Mouse (Mus musculus): ENCODE data around the gene Unc13b. TPM values are rescaled to one million over a fixed set of nuclear protein-coding genes. Genes with fewer than 3 reads are reported as not detected.

The Unc13b gene
- polyA plus RNA-seq, 1 experiment from 2014 or later, result 8.1 TPM

GRCm38 (mm10) chr4:43244022-43244421 is 185.3 kb downstream of the Unc13b start:
- H3K4me3 ChIP-seq (ENCODE audit: low read depth, low read length), result no peak overlapping the region
- H3K27ac ChIP-seq (ENCODE audit: low read depth, low read length), result no peak overlapping the region
- H3K9ac ChIP-seq (ENCODE audit: low read length), result no peak overlapping the region
- 64% methylated on average over 2 of the region's 2 CpGs for WGBS
- peaks cover 3% of the 10 kb centered on the region; the same call in 1 of the 2 replicates for H3K4me1 ChIP-seq (ENCODE audit: control insufficient read depth, insufficient read depth, low read length)
- no peaks in the 10 kb centered on the region for H3K27me3 ChIP-seq (replicated peaks; ENCODE audit: control insufficient read depth, insufficient read depth, low read length)
- ATAC-seq, result no peak
- H3K4me2 ChIP-seq (ENCODE audit: low read length), result no peak overlapping the region
- peak; percentile 56 for DNase-seq (ENCODE audit: low spot score)
- H3K9me3 ChIP-seq (replicated peaks; ENCODE audit: control insufficient read depth, low read length), result no peaks in the 10 kb centered on the region
- H3K36me3 ChIP-seq (ENCODE audit: control insufficient read depth, insufficient read depth, low read length), result peaks cover 14% of the 10 kb centered on the region

GRCm38 (mm10) chr4:43245776-43246175 is 187.0 kb downstream of the Unc13b start:
- no peak overlapping the region for H3K27ac ChIP-seq (ENCODE audit: low read depth, low read length)
- no peaks in the 10 kb centered on the region for H3K9me3 ChIP-seq (replicated peaks; ENCODE audit: control insufficient read depth, low read length)
- ATAC-seq (no peak), DNase-seq (ENCODE audit: low spot score) (no peak)
- H3K27me3 ChIP-seq (replicated peaks; ENCODE audit: control insufficient read depth, insufficient read depth, low read length), result no peaks in the 10 kb centered on the region
- peaks cover 26% of the 10 kb centered on the region for H3K36me3 ChIP-seq (ENCODE audit: control insufficient read depth, insufficient read depth, low read length)
- H3K4me1 ChIP-seq (ENCODE audit: control insufficient read depth, insufficient read depth, low read length), result peaks cover 3% of the 10 kb centered on the region; the same call in 1 of the 2 replicates
- no peak overlapping the region for H3K4me3 ChIP-seq (ENCODE audit: low read depth, low read length)
- 93% methylated on average over 4 of the region's 4 CpGs for WGBS
- H3K9ac ChIP-seq (ENCODE audit: low read length), result no peak overlapping the region
- H3K4me2 ChIP-seq (ENCODE audit: low read length), result no peak overlapping the region

- no peaks in the 10 kb centered on the region for H3K9me3 ChIP-seq (replicated peaks; ENCODE audit: control insufficient read depth, low read length)
- 9% methylated on average over 7 of the region's 7 CpGs for WGBS
- peaks cover 28% of the 10 kb centered on the region for H3K36me3 ChIP-seq (ENCODE audit: control insufficient read depth, insufficient read depth, low read length)
- no peak overlapping the region for H3K9ac ChIP-seq (ENCODE audit: low read length)
- DNase-seq (ENCODE audit: low spot score) (peak; percentile 6), ATAC-seq (no peak)
- H3K27ac ChIP-seq (ENCODE audit: low read depth, low read length), result no peak overlapping the region
- H3K4me1 ChIP-seq (ENCODE audit: control insufficient read depth, insufficient read depth, low read length), result peaks cover 3% of the 10 kb centered on the region; the same call in 1 of the 2 replicates
- no peaks in the 10 kb centered on the region for H3K27me3 ChIP-seq (replicated peaks; ENCODE audit: control insufficient read depth, insufficient read depth, low read length)
- no peak overlapping the region for H3K4me2 ChIP-seq (ENCODE audit: low read length)
- H3K4me3 ChIP-seq (ENCODE audit: low read depth, low read length), result no peak overlapping the region
These were observed 189.3 kb downstream of the Unc13b start for GRCm38 (mm10) chr4:43248026-43248425.

GRCm38 (mm10) chr4:43248909-43249308 is 190.2 kb downstream of the Unc13b start:
- Histone ChIP-seq H3K36me3 (ENCODE audit: control insufficient read depth, insufficient read depth, low read length) (peaks cover 28% of the 10 kb centered on the region), H3K9me3 (replicated peaks; ENCODE audit: control insufficient read depth, low read length) (no peaks in the 10 kb centered on the region), H3K4me1 (ENCODE audit: control insufficient read depth, insufficient read depth, low read length) (peaks cover 3% of the 10 kb centered on the region; the same call in 1 of the 2 replicates), H3K9ac (ENCODE audit: low read length) (no peak overlapping the region), H3K4me2 (ENCODE audit: low read length) (no peak overlapping the region), H3K27me3 (replicated peaks; ENCODE audit: control insufficient read depth, insufficient read depth, low read length) (no peaks in the 10 kb centered on the region), H3K27ac (ENCODE audit: low read depth, low read length) (no peak overlapping the region), H3K4me3 (ENCODE audit: low read depth, low read length) (no peak overlapping the region)
- 63% methylated on average over 2 of the region's 2 CpGs for whole genome bisulfite sequencing
- ATAC-seq (no peak), DNase-seq (ENCODE audit: low spot score) (no peak)

- ATAC-seq, result no peak
These were observed 192.5 kb downstream of the Unc13b start for GRCm38 (mm10) chr4:43251269-43251668.

GRCm38 (mm10) chr4:43257040-43257439 is 198.3 kb downstream of the Unc13b start:
- H3K4me3 ChIP-seq (ENCODE audit: low read depth, low read length), result no peak overlapping the region
- H3K9ac ChIP-seq (ENCODE audit: low read length), result no peak overlapping the region
- no peaks in the 10 kb centered on the region for H3K4me1 ChIP-seq (ENCODE audit: control insufficient read depth, insufficient read depth, low read length)
- no peak overlapping the region for H3K27ac ChIP-seq (ENCODE audit: low read depth, low read length)
- no peak for ATAC-seq
- 97% methylated on average over 2 of the region's 2 CpGs for WGBS
- H3K4me2 ChIP-seq (ENCODE audit: low read length), result no peak overlapping the region
- no peaks in the 10 kb centered on the region for H3K9me3 ChIP-seq (replicated peaks; ENCODE audit: control insufficient read depth, low read length)
- no peaks in the 10 kb centered on the region for H3K27me3 ChIP-seq (replicated peaks; ENCODE audit: control insufficient read depth, insufficient read depth, low read length)
- H3K36me3 ChIP-seq (ENCODE audit: control insufficient read depth, insufficient read depth, low read length), result peaks cover 45% of the 10 kb centered on the region
- DNase-seq (ENCODE audit: low spot score), result no peak

More at GRCm38 (mm10) chr4:43251269-43251668, 192.5 kb downstream of the Unc13b start:
- Histone ChIP-seq H3K27ac (ENCODE audit: low read depth, low read length) (no peak overlapping the region), H3K4me3 (ENCODE audit: low read depth, low read length) (no peak overlapping the region), H3K9ac (ENCODE audit: low read length) (no peak overlapping the region), H3K36me3 (ENCODE audit: control insufficient read depth, insufficient read depth, low read length) (peaks cover 37% of the 10 kb centered on the region), H3K27me3 (replicated peaks; ENCODE audit: control insufficient read depth, insufficient read depth, low read length) (no peaks in the 10 kb centered on the region), H3K4me1 (ENCODE audit: control insufficient read depth, insufficient read depth, low read length) (peaks cover 3% of the 10 kb centered on the region; the same call in 1 of the 2 replicates), H3K9me3 (replicated peaks; ENCODE audit: control insufficient read depth, low read length) (no peaks in the 10 kb centered on the region), H3K4me2 (ENCODE audit: low read length) (no peak overlapping the region)
- 91% methylated on average over 6 of the region's 6 CpGs for WGBS
- DNase-seq (ENCODE audit: low spot score), result no peak

GRCm38 (mm10) chr4:43258556-43258955 is 199.8 kb downstream of the Unc13b start:
- H3K4me3 ChIP-seq (ENCODE audit: low read depth, low read length), result no peak overlapping the region
- no peak overlapping the region for H3K27ac ChIP-seq (ENCODE audit: low read depth, low read length)
- H3K4me1 ChIP-seq (ENCODE audit: control insufficient read depth, insufficient read depth, low read length), result no peaks in the 10 kb centered on the region
- no peaks in the 10 kb centered on the region for H3K9me3 ChIP-seq (replicated peaks; ENCODE audit: control insufficient read depth, low read length)
- H3K36me3 ChIP-seq (ENCODE audit: control insufficient read depth, insufficient read depth, low read length), result peaks cover 49% of the 10 kb centered on the region
- 92% methylated on average over 4 of the region's 4 CpGs for WGBS
- no peak overlapping the region for H3K4me2 ChIP-seq (ENCODE audit: low read length)
- ATAC-seq (no peak), DNase-seq (ENCODE audit: low spot score) (no peak)
- H3K27me3 ChIP-seq (replicated peaks; ENCODE audit: control insufficient read depth, insufficient read depth, low read length), result no peaks in the 10 kb centered on the region
- H3K9ac ChIP-seq (ENCODE audit: low read length), result no peak overlapping the region

- 73% methylated on average over 3 of the region's 3 CpGs for WGBS
- no peak overlapping the region for H3K4me3 ChIP-seq (ENCODE audit: low read depth, low read length)
- H3K4me1 ChIP-seq (ENCODE audit: control insufficient read depth, insufficient read depth, low read length), result no peaks in the 10 kb centered on the region
- H3K9me3 ChIP-seq (replicated peaks; ENCODE audit: control insufficient read depth, low read length), result no peaks in the 10 kb centered on the region
- DNase-seq (ENCODE audit: low spot score) (no peak), ATAC-seq (no peak)
- H3K27me3 ChIP-seq (replicated peaks; ENCODE audit: control insufficient read depth, insufficient read depth, low read length), result no peaks in the 10 kb centered on the region
- H3K9ac ChIP-seq (ENCODE audit: low read length), result no peak overlapping the region
- peaks cover 52% of the 10 kb centered on the region for H3K36me3 ChIP-seq (ENCODE audit: control insufficient read depth, insufficient read depth, low read length)
- H3K4me2 ChIP-seq (ENCODE audit: low read length), result no peak overlapping the region
- H3K27ac ChIP-seq (ENCODE audit: low read depth, low read length), result no peak overlapping the region
These were observed 200.7 kb downstream of the Unc13b start for GRCm38 (mm10) chr4:43259435-43259834.

- DNase-seq (ENCODE audit: low spot score) (no peak), ATAC-seq (no peak)
- no peak overlapping the region for H3K9ac ChIP-seq (ENCODE audit: low read length)
- no peak overlapping the region for H3K4me3 ChIP-seq (ENCODE audit: low read depth, low read length)
- H3K36me3 ChIP-seq (ENCODE audit: control insufficient read depth, insufficient read depth, low read length), result peaks cover 53% of the 10 kb centered on the region
- H3K9me3 ChIP-seq (replicated peaks; ENCODE audit: control insufficient read depth, low read length), result no peaks in the 10 kb centered on the region
- WGBS, result 77% methylated on average over 5 of the region's 5 CpGs
- H3K4me2 ChIP-seq (ENCODE audit: low read length), result no peak overlapping the region
- no peak overlapping the region for H3K27ac ChIP-seq (ENCODE audit: low read depth, low read length)
- H3K4me1 ChIP-seq (ENCODE audit: control insufficient read depth, insufficient read depth, low read length), result no peaks in the 10 kb centered on the region
- H3K27me3 ChIP-seq (replicated peaks; ENCODE audit: control insufficient read depth, insufficient read depth, low read length), result no peaks in the 10 kb centered on the region
These were observed 201.3 kb downstream of the Unc13b start for GRCm38 (mm10) chr4:43260096-43260495.

Measured in forebrain, embryonic 14.5 days (tissue).